Mouse (Mus musculus) erythroid progenitor cell, adult 5-6 weeks (primary cell): ENCODE results near the gene Ephx4. TPM values are rescaled to one million over a fixed set of nuclear protein-coding genes. Genes with fewer than 3 reads are reported as not detected.

Experiments used
- ATAC-seq: replicated peaks from 2 replicates; pipeline ENCODE4 v1.8.0; 2016; ENCODE audit warnings: moderate number of reproducible peaks, mild to moderate bottlenecking, moderate TSS enrichment, inconsistent platforms; ENCODE audit not compliant: poor library complexity, low FRiP score, severe bottlenecking
- total RNA-seq, 2 experiments: library from RNA; stranded (forward) in 1 of 2; stranded (reverse) in 1 of 2; fragments of 150-400 nt in 1 of 2; fragments of 186-747, 209-891 nt in 1 of 2; gene quantifications; 2 replicates each; pipeline versions ENCODE4 v1.2.3 to v1.2.4; 2015 to 2017; ENCODE audit warnings: low replicate concordance in 2 of 2

Ephx4 gene
- total RNA-seq, 2 experiments from 2014 or later: not detected

DNA sequence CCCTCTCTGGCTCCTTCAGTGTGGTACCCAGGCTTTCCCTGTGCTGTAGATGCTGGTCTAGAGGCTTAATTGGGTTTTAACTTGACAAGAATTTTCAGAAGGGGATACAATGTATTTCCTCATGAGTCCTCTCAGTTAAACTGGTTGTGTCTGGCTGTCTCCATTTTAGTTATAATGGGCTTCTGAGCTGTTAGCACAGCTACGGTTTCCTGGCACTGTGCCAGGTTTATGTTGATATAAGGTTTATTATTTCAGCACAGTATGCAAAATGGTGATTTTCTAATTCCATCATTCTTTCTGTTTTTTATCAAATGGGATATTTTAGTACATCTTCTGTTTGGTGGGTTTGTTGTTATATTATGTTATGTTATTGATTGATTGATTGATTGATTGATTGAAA, 19.1 kb downstream of the Ephx4 start:
- no peak for ATAC-seq

DNA sequence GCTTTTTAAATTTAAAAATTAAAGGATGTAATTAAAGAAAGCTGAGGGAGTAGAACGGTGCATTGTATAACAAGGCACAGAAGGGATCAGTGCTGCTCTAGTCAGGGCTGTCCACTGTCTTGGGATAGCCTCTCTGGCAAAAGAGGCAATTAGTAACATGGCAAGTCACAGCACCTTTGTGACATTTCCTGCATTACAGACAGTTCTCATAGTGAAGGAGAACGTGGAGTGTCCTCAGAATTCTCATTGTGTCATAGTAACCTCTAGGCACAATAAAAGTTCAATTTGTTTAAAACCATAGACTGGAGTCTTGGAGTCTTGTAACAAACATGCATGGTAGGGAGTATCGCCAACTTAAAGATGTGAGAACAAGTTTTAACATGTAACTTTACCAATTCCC, 28.7 kb downstream of the Ephx4 start, which contains the start of gene Lpcat2b:
TSS of gene Lpcat2b (plus strand) at position 301 of the 400 bp plus-strand sequence.
- ATAC-seq: no peak

DNA sequence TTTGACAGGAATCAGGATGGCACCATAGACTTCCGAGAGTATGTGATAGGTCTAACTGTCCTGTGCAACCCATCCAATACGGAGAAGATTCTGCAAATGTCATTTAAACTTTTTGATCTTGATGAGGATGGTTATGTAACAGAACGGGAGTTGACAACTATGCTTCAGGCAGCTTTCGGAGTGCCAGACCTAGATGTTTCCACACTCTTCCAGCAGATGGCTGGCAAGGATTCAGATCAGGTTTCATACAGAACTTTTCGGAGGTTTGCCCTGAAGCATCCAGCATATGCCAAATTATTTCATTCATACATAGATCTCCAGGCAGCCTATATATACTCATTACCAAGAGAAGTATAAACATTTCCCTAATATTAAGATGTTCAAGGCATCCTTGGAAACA, 31.5 kb downstream of the Ephx4 start:
- no peak for ATAC-seq

DNA sequence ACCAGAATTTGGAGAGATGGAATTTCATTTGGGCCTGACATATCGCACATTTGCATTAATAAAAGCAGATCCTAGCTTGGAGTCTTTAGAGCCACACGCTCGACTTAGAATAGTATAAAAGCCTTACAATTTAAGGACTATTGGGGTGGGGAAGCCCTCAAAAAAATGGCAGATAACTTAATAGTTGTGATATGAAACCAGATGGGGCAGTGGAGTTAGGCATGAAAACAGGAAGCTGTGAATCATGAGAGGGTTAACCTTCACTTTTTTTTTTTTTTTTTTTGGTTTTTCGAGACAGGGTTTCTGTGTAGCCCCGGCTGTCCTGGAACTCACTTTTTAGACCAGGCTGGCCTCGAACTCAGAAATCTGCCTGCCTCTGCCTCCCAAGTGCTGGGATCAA, 33.6 kb downstream of the Ephx4 start:
- ATAC-seq: no peak

DNA sequence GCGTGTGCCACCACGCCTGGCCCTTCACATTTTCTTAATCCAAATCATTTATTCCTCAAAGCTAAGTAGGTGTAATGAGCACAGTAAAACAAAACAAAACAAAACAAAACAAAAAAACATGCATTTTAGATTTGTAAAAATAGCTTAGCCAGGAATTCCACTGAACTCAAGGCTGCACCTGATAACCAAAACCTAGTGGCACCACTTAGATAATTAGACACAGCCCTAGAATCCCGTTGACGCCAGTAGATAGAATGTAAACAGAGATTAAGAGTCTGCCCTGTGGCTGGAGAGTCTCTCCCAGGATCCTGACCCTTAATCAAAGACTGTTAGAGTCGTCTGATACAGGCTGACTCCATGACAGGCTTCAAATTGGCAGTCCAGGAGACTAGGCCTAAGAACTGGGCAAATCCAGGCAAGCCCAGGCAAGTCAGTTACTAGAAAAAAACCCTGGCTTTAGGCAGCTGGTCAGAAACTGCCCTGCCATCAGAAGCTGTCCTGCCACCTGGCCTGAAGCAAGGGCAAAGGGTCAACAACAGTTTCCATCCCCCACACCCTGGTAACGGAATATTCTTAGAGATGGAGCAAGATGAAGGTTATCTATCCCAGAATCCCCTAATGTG, 34.2 kb downstream of the Ephx4 start:
- ATAC-seq: peak; percentile 44

DNA sequence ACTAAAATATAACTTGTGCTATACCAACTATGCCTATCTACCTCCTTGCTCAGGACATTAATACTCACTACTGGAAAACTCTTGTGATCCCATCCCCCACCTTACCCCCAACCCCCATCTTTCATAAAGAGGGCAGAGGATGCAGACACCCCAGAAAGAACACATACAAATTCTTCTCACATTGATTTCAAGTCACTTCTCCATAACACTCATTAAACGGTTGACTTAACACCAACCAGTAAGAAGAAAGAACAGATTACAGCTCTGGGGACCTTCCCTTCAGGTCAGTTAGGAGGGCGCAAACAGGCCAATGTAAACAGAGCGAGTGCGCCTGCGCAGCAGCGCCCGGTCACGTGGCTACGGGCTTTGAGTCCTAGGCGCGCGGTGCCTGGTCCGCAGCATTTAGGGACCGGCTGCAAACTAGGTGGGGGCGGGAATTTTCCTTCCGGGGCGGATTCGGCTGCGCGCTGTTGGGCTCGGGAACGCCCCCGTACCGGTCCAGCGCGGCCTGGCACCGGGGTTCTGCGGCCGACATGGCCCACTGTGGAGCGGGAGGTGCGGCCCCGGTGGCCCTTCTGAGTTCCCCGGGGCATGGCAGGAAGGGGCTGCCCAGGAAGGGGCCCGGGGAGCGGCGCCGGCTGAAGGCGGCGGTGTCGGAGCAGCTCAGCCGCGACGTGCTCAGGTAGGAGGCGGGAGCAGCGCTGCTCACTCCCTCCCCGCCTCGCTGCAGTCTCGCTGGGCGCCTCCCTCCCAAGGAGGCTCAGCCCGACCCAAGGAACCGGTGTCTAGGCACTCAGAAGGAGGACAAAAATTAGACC, 35.1 kb downstream of the Ephx4 start, which contains the start of gene Btbd8:
TSS of gene Btbd8 (plus strand) at position 534 of the 818 bp plus-strand sequence.
- peak; percentile 91 for ATAC-seq

DNA sequence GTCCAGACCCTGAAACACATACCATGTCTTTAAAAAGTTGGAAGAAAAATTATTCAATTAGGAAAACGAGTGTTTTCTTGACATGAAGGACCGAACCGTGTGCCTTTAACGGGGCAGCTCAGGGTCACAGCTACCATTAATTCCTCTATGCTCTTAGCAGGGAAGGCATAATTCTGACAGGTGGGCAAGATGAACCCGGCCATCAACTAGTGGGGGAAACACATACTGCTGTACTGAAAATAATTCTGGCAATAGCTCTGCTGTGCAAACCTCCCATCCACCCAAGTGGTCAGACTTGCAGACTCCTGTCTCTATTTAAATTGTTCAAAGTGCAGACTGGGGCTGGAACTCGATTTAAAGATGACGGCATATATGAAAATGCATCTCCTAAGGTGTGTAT, 35.8 kb downstream of the Ephx4 start:
- peak; percentile 18; the same call in 1 of the 2 replicates for ATAC-seq

DNA sequence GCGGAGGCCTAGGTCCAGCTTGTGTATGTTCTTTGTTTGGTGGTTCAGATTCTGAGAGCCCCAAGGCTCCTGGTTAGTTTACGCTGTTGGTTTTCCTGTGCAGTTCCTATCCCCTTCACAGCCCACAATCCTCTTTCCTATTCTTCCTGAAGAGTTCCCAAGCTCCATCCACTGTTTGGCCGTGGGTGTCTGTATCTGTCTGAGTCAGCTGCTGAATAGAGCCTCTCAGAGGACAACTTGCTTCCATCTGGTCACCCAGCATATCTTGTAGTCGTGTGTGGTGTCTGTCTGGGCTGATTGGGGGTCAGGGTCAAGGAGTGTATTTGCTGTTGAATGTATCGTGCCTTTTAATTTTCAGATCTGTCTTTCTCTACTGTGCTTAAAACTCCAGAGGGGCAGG, 39.3 kb downstream of the Ephx4 start:
- no peak for ATAC-seq

DNA sequence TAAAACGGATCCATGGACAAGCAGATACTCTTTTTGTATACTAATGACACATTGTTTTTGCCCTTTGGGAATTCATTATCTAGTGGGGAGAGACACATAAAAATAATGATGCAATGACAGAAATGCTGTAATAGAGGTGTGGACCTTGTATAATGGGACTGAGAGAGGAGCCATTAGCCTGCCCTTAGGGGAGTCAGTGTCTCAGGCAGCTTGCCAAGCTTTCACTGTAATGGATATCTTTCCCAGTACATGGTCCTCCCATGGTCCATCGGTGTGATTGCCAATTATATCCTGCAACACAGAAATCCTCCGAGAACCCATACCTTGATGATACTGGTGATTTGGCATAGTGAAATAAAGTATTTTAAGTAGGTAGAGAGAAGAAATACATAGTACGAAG, 41.7 kb downstream of the Ephx4 start:
- no peak for ATAC-seq

DNA sequence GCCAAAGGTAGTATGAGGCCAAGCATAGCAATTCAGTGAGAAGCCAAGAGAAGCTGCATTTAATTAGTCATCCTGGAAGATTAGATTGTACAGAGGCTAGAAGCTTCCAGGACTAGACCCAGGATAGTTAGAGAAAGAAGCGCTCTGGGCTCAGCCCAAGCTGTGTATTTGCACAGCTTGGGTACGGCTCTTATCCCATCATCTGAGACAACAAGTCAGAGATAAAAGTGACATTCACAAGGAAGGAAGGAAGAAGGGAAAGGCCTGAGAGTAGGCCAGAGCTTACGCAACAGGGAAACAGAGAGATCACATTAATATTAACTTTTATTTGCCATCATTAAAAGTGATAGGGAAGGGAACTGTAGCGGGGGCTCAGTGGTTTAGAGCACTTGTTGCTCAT, 45.4 kb downstream of the Ephx4 start:
- ATAC-seq: no peak

DNA sequence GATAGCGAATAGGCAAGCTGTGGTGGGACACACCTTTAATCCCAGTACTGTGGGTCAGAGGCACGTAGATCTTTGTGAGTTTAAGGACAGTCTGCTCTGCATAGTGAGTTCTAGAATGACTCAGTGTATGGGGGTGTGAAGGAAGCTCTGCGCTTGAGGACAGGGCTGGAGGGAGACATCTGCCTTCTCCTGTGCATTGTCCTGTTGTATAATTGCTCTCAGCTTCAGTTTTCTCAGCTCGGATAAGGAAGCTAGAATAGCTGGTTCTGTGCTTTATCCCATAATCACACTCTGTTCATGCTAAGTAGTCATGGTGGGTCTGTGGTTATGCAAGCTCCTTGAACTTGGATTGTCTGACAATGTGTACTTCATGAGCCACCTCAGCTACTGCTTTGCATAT, 46.2 kb downstream of the Ephx4 start:
- ATAC-seq: no peak

DNA sequence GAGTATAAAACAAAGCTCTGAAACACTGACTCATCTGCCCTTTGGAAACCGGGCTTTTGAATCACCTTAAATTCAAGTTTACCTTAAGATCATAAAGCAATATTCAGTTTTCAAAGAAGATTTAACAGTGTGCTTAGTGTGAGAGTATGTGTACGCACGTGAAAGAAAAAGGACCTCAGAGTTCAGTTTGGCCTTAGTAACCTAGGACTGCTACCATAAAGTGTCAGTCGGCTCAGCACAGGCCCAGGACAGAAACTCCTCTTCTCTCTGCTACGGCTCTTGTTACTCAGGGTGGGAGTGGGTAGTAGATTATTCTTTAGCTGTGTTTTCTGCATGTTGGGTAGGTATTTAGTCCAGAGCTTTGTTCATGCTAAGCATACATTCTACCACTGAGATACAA, 47.1 kb downstream of the Ephx4 start:
- ATAC-seq: no peak

DNA sequence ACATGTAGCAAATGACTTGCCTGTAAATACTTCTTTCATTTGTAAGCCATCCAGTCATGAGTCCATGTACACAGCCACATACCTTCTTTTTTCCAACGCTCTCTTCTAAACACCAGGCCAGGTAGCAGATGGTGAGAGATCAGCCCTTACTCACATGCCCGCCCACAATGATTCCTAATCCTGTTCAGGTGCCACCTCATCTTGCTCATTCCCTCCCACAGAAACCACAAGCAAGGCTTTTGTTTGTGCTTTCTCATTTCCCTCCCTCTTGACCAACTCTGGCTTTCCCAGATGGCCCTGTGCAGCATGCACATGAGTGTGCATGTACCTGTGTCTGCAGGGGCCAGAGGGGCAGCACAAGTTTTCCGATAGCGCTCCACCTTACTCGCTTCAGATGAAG, 47.8 kb downstream of the Ephx4 start:
- ATAC-seq: no peak

DNA sequence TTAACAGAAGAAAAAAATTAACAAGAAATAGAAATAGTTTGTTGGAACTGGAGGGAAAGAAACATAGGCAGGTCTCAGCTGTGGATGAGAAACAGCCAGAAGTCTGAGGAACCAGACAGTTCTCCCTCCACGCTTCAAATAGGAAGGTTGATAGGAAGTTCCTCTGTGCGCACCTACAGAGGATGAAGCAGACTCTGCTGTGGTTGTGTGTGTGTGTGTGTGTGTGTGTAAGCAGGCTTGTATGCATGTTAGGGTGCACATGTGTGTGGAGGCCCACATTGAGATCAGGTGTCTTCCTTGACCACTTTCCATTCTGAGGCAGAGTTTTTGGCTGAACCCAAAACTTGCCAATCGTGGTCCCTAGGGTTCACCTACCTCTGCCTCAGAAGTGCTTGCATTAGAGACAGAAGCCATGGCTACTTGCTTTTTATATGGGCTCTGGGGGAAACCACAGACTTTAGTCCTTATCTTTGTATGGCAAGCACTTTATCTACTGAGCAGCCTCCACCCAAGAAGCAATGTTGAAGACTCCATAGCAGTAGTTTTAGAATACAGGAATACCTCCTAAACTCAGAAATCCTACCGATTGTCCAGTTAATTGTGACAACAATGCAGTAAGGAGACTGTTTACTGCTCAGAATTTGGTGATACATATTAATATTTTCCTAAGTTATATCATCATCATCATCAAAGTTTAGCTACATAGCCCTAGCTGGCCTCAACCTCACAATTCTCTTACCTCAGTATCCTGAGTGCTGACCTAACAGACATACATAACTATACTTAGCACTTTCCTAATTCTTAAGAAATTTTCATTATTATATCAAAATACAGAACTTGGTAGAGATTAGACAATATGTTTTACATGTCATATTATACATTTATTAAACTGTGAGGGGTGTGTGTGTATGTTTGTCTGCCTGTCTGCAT, 59.9 kb downstream of the Ephx4 start:
- ATAC-seq: peak; percentile 76

DNA sequence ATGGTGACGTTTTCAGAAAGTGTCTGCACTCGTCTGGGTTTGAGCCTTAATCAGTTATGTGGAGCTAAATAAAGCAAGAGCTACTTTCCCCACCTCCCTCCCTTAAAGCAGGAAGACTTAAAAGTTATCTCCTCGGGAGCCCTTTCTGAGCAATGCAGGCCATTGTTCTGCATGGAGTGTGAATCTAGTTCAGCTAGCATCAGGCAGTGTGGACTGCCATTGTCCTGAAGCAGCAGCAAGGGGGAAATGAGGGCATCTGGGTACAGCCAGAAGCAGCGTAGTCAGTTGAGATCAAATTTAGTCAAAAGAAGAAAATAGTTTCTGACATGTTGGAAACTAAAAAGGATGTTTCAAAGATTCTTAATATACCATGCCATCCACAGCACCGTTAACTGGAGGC, 64.0 kb downstream of the Ephx4 start:
- no peak for ATAC-seq

DNA sequence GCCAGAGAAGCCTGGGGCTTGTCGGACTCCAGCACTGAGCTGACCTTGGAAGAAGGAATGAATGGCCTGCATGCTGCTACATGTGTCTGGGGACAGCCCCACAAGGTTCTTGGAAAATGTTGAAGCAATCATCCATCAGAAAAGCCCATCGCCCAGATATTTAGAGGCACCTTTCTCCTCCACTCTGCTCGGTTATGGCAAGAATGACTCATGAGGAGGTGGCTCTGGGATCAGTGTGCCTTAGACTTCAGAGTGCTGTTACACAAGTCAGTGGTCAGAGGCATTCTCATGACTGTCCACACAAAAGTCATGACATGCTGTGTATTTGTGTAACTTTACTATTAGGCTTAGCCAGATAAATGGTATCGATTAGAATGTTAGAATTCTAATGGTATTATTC, 64.6 kb downstream of the Ephx4 start:
- ATAC-seq: no peak

DNA sequence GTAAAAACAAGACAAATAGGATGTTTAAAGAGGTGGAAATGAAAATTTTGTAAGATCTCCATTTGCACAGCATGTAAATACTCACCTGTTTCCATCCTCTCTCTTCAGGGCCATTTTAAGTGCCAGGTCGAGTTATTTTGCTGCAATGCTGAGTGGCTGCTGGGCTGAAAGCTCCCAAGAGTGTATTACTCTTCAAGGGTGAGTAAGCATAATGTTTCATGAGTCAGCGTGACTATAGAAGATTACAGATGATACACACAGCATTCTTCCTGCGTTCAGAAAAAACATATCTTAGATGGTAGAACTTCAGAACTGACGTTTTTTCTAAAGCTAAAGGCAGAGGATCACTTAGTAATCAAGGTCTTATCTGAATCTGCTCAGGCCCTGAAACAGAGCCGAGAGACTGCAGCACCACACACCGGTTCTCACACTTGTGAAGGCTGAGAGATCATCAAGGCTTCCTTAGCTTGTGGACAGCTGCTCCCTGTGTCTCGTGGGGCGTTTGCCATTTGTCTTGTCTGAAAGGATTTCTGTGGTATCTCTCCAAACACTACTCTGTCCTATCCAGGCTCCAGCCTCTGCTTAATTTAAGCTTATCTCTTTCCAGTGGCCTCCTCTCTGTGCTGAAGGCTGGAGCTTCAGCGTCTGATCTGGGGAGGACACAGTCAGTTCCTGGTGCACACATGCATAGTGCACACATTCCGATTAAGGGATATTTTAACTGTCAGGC, 68.2 kb downstream of the Ephx4 start:
- peak; percentile 88 for ATAC-seq
